Mouse (Mus musculus) G1E (cell line): ENCODE measurements around the gene A630095N17Rik. TPM values are rescaled to one million over a fixed set of nuclear protein-coding genes. Genes with fewer than 3 reads are reported as not detected.

Experiments
- ATAC-seq: 2 replicates; pipeline ENCODE4 v1.8.0; 2016; ENCODE audit warnings: mild to moderate bottlenecking; ENCODE audit not compliant: insufficient number of reproducible peaks, poor library complexity, low FRiP score, severe bottlenecking; ENCODE audit errors: extremely low read depth
- DNase-seq: peaks from one replicate; pipeline ENCODE4 v3.0.0; 2012; ENCODE audit warnings: low spot score
- H3K27me3 ChIP-seq: 2 replicates; pipeline ENCODE4 v1.6.1; 2012; ENCODE audit warnings: mild to moderate bottlenecking, low read length, inconsistent platforms; ENCODE audit not compliant: insufficient read depth
- H3K36me3 ChIP-seq: replicated peaks from 2 replicates; pipeline ENCODE3; 2012; ENCODE audit warnings: mild to moderate bottlenecking, inconsistent platforms
- H3K4me1 ChIP-seq: 2 replicates; pipeline ENCODE4 v1.6.1; 2012; ENCODE audit warnings: low read depth, low read length, inconsistent platforms, mixed read lengths; ENCODE audit not compliant: insufficient read depth
- H3K4me3 ChIP-seq: 2 replicates; pipeline ENCODE4 v1.5.1; 2012; ENCODE audit warnings: low read depth, mild to moderate bottlenecking, inconsistent platforms, low read length, moderate library complexity, mixed read lengths
- H3K9me3 ChIP-seq: replicated peaks from 2 replicates; pipeline ENCODE4 v1.6.1; 2012; ENCODE audit warnings: inconsistent platforms
- CTCF ChIP-seq: IDR thresholded peaks from 2 replicates; pipeline ENCODE4 v1.5.1; 2012; ENCODE audit warnings: low read depth, low read length, inconsistent platforms, mixed read lengths
- GATA1 ChIP-seq: IDR thresholded peaks from 2 replicates; pipeline ENCODE4 v1.6.1; 2012; ENCODE audit warnings: borderline replicate concordance, low read length, inconsistent platforms, mixed read lengths
- GATA2 ChIP-seq: IDR thresholded peaks from 2 replicates; pipeline ENCODE4 v1.6.1; 2012; ENCODE audit warnings: low read depth, low read length, inconsistent platforms, borderline replicate concordance
- POLR2AphosphoS5 ChIP-seq: IDR thresholded peaks from 2 replicates; pipeline ENCODE4 v1.6.1; 2012; ENCODE audit warnings: low read depth, low read length, inconsistent platforms; ENCODE audit not compliant: insufficient replicate concordance
- TAL1 ChIP-seq: conservative IDR thresholded peaks from 2 replicates; pipeline ENCODE4 v1.6.1; 2012; ENCODE audit warnings: low read depth, low read length, inconsistent platforms, mixed read lengths
- polyA plus RNA-seq: library from polyadenylated mRNA; stranded (reverse); fragments of >175 nt; gene quantifications from 2 replicates; pipeline ENCODE4 v1.2.3, GENCODE M21; 2012
- total RNA-seq, 2 experiments: library from RNA; stranded (forward) in 1 of 2; stranded (reverse) in 1 of 2; fragments of 200-1000 nt in 1 of 2; fragments of >200 nt in 1 of 2; fragmentation: Nextera tagmentation in 1 of 2; gene quantifications; 2 replicates each; pipeline ENCODE4 v1.2.3; 2014 to 2017

A630095N17Rik gene
- total and polyA plus RNA-seq, 3 experiments: not detected

GRCm38 (mm10) chr1:75230335-75230994, 1.4 kb downstream of the A630095N17Rik start:
- TF ChIP-seq GATA2 (no peak), POLR2AphosphoS5 (no peak), TAL1 (no peak), GATA1 (no peak), CTCF (no peak)
- DNase-seq: no peak

GRCm38 (mm10) chr1:75229158-75229557, 2.7 kb downstream of the A630095N17Rik start:
- no peaks in the 10 kb centered on the region for H3K36me3 ChIP-seq
- ATAC-seq (no peak), DNase-seq (no peak)
- H3K9me3 ChIP-seq: no peaks in the 10 kb centered on the region
- no peak overlapping the region for H3K4me3 ChIP-seq
- peaks cover 34% of the 10 kb centered on the region for H3K27me3 ChIP-seq
- H3K4me1 ChIP-seq: peaks cover 61% of the 10 kb centered on the region
- TF ChIP-seq TAL1 (no peak), GATA1 (no peak), POLR2AphosphoS5 (no peak), CTCF (no peak), GATA2 (no peak)

More at GRCm38 (mm10) chr1:75230335-75230994, 1.4 kb downstream of the A630095N17Rik start:
- Histone ChIP-seq H3K27me3 (peaks cover 34% of the 10 kb centered on the region), H3K4me1 (peaks cover 61% of the 10 kb centered on the region), H3K9me3 (no peaks in the 10 kb centered on the region), H3K4me3 (no peak overlapping the region), H3K36me3 (no peaks in the 10 kb centered on the region)
- ATAC-seq: no peak

GRCm38 (mm10) chr1:75227653-75228052, 4.2 kb downstream of the A630095N17Rik start:
- TF ChIP-seq TAL1 (no peak), POLR2AphosphoS5 (no peak), CTCF (no peak), GATA1 (no peak), GATA2 (no peak)
- DNase-seq: no peak
- Histone ChIP-seq H3K4me3 (no peak overlapping the region), H3K36me3 (no peaks in the 10 kb centered on the region), H3K27me3 (peaks cover 34% of the 10 kb centered on the region), H3K9me3 (no peaks in the 10 kb centered on the region), H3K4me1 (peaks cover 69% of the 10 kb centered on the region)
- no peak for ATAC-seq

DNA sequence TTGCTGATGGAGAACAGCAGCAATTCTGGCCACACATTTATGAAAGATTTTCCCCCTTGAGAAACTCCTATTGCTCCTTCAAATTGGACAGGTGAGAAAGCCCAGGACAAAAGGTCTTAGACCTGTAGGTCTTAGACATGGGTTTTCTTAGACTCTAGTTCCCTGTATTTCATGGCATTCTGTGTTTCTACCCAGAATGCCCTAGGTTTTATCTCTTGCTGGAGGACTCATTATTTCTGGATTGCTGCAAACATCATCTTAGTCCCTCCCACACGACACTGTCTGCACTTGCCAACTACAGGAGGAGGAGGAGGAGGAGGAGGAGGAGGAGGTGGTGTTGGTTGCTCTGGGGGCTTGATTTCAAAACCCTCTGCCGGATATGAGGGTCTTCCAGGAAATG, 5.8 kb downstream of the A630095N17Rik start:
- no peaks in the 10 kb centered on the region for H3K9me3 ChIP-seq
- no peaks in the 10 kb centered on the region for H3K36me3 ChIP-seq
- H3K4me1 ChIP-seq: peaks cover 65% of the 10 kb centered on the region
- ATAC-seq (no peak), DNase-seq (no peak)
- TF ChIP-seq CTCF (no peak), POLR2AphosphoS5 (no peak), GATA2 (no peak), TAL1 (no peak), GATA1 (no peak)
- H3K4me3 ChIP-seq: no peak overlapping the region
- H3K27me3 ChIP-seq: peaks cover 25% of the 10 kb centered on the region

DNA sequence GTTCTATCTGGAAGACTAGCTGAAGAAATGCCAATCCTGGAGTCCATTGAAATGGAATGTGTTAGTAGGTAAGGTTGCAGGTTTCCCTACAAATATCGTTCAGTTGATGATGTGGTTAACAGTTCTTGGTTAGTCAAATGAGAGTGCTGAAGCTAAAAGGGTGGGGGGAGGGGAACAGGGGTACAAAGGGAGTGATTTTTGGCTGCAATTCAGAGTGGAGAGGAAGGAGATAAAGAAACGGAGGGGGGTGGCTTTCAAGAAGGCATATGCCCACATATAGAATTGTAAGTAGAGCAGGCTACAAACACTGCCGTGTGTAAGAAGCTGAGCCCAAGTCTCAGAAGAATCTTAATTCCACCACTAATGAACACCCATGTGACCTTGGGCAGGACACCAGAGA, 6.4 kb downstream of the A630095N17Rik start:
- TF ChIP-seq TAL1 (no peak), GATA1 (no peak), GATA2 (no peak), CTCF (no peak), POLR2AphosphoS5 (no peak)
- no peak for DNase-seq
- Histone ChIP-seq H3K36me3 (no peaks in the 10 kb centered on the region), H3K9me3 (no peaks in the 10 kb centered on the region), H3K4me1 (peaks cover 58% of the 10 kb centered on the region), H3K27me3 (peaks cover 21% of the 10 kb centered on the region), H3K4me3 (no peak overlapping the region)
- no peak for ATAC-seq

GRCm38 (mm10) chr1:75223532-75223931, 8.4 kb downstream of the A630095N17Rik start:
- no peak for TF ChIP-seq CTCF
- no peak for TF ChIP-seq GATA1
- no peak for TF ChIP-seq TAL1
- TF ChIP-seq GATA2: no peak
- TF ChIP-seq POLR2AphosphoS5: no peak
- Histone ChIP-seq H3K4me1 (peaks cover 56% of the 10 kb centered on the region), H3K27me3 (peaks cover 18% of the 10 kb centered on the region), H3K9me3 (no peaks in the 10 kb centered on the region), H3K4me3 (no peak overlapping the region), H3K36me3 (no peaks in the 10 kb centered on the region)
- DNase-seq (no peak), ATAC-seq (no peak)
